Mouse (Mus musculus) adrenal gland, postnatal 10 days (tissue): ENCODE measurements around the gene Cers6. TPM values are rescaled to one million over a fixed set of nuclear protein-coding genes. Genes with fewer than 3 reads are reported as not detected.

Experiments used
- total RNA-seq, 2 experiments: library from RNA; stranded (reverse); gene quantifications; 2 replicates each; pipeline ENCODE4 v1.2.3; 2021

Gene Cers6
- total RNA-seq, 2 experiments from 2014 or later: 8.0 to 9.6 TPM

Other genes starting within 250 kb of the Cers6 start
- not detected for gene 4932414N04Rik, start 205.0 kb upstream of the Cers6 start, total RNA-seq